Mouse (Mus musculus) CH12.LX (cell line): ENCODE data around the gene Krt26. TPM values are rescaled to one million over a fixed set of nuclear protein-coding genes. Genes with fewer than 3 reads are reported as not detected.

ENCODE experiments used
- DNase-seq: peaks from one replicate; pipeline ENCODE4 v3.0.0-alpha.2; 2013; ENCODE audit errors: extremely low read depth
- H3K27ac ChIP-seq: 2 replicates; pipeline ENCODE4 v1.5.1; 2012; ENCODE audit warnings: low read depth, mild to moderate bottlenecking, control low read depth, moderate library complexity; ENCODE audit not compliant: insufficient read depth
- H3K27me3 ChIP-seq: replicated peaks from 2 replicates; pipeline ENCODE3; 2012; ENCODE audit warnings: inconsistent platforms
- H3K36me3 ChIP-seq, 2 experiments: replicated peaks in 1 of 2; 2 replicates each; pipeline versions ENCODE3 to v1.6.1; 2012; ENCODE audit warnings: inconsistent platforms in 1 of 2, low read length in 1 of 2, mild to moderate bottlenecking in 1 of 2, mixed read lengths in 1 of 2, moderate library complexity in 1 of 2; ENCODE audit not compliant: control insufficient read depth in 1 of 2, insufficient read depth in 1 of 2
- H3K4me1 ChIP-seq, 2 experiments: 2 replicates each; pipeline ENCODE4 v1.6.1; 2012; ENCODE audit warnings: inconsistent platforms in 1 of 2, moderate library complexity in 1 of 2; ENCODE audit not compliant: insufficient read depth in 2 of 2, control insufficient read depth in 1 of 2
- H3K4me2 ChIP-seq: 2 replicates; pipeline ENCODE4 v1.6.1; 2012; ENCODE audit warnings: low read depth, mild to moderate bottlenecking, control low read depth; ENCODE audit not compliant: poor library complexity, insufficient read depth, severe bottlenecking
- H3K4me3 ChIP-seq, 3 experiments: fragments of 150-350 bp in 1 of 3; sonication (generic) in 1 of 3; replicated peaks in 1 of 3; 2 replicates each; pipeline versions ENCODE3 to v1.5.1; 2011 to 2012; ENCODE audit warnings: low read depth in 2 of 3, low read length in 2 of 3, mild to moderate bottlenecking in 2 of 3, moderate library complexity in 2 of 3, control low read depth in 1 of 3, improper control_type of control experiment in 1 of 3, inconsistent platforms in 1 of 3, mixed read lengths in 1 of 3; ENCODE audit not compliant: poor library complexity in 1 of 3
- H3K79me2 ChIP-seq: replicated peaks from 2 replicates; pipeline ENCODE4 v1.6.1; 2012; ENCODE audit warnings: mild to moderate bottlenecking, moderate library complexity; ENCODE audit not compliant: control insufficient read depth, poor library complexity, insufficient read depth, severe bottlenecking; ENCODE audit errors: extremely low read depth
- H3K9ac ChIP-seq: 2 replicates; pipeline ENCODE4 v1.6.1; 2012; ENCODE audit warnings: low read depth, mild to moderate bottlenecking, control low read depth, moderate library complexity; ENCODE audit not compliant: insufficient read depth
- H3K9me3 ChIP-seq: replicated peaks from 2 replicates; pipeline ENCODE3; 2012; ENCODE audit warnings: low read length, inconsistent platforms, mixed read lengths
- CHD2 ChIP-seq: IDR thresholded peaks from 2 replicates; pipeline ENCODE4 v1.6.1; 2011; ENCODE audit warnings: low read length, improper control_type of control experiment
- ELF1 ChIP-seq: IDR thresholded peaks from 2 replicates; pipeline ENCODE4 v1.6.1; 2014; ENCODE audit warnings: low read depth, mild to moderate bottlenecking, inconsistent platforms, low read length, improper control_type of control experiment
- EP300 ChIP-seq: IDR thresholded peaks from 2 replicates; pipeline ENCODE4 v1.6.1; 2011; ENCODE audit warnings: low read length, improper control_type of control experiment
- ETS1 ChIP-seq: conservative IDR thresholded peaks from 2 replicates; pipeline ENCODE4 v1.6.1; 2012; ENCODE audit warnings: low read depth, mild to moderate bottlenecking, inconsistent platforms, low read length, improper control_type of control experiment, moderate library complexity
- MAZ ChIP-seq: IDR thresholded peaks from 2 replicates; pipeline ENCODE4 v1.6.1; 2012; ENCODE audit warnings: low read depth, mild to moderate bottlenecking, inconsistent platforms, low read length, improper control_type of control experiment, moderate library complexity
- MXI1 ChIP-seq: IDR thresholded peaks from 2 replicates; pipeline ENCODE4 v1.6.1; 2011; ENCODE audit warnings: mild to moderate bottlenecking, low read depth, low read length, improper control_type of control experiment
- NELFE ChIP-seq: IDR thresholded peaks from 2 replicates; pipeline ENCODE4 v1.6.1; 2011; ENCODE audit warnings: low read depth, low read length, improper control_type of control experiment
- NRF1 ChIP-seq: IDR thresholded peaks from 2 replicates; pipeline ENCODE4 v1.6.1; 2014; ENCODE audit warnings: low read depth, mild to moderate bottlenecking, inconsistent platforms, low read length, improper control_type of control experiment, moderate library complexity
- POLR2AphosphoS2 ChIP-seq: IDR thresholded peaks from 2 replicates; pipeline ENCODE4 v1.6.1; 2011; ENCODE audit warnings: low read depth, low read length, improper control_type of control experiment
- RAD21 ChIP-seq: IDR thresholded peaks from 2 replicates; pipeline ENCODE4 v1.6.1; 2011; ENCODE audit warnings: low read depth, mild to moderate bottlenecking, low read length, improper control_type of control experiment, moderate library complexity
- SMC3 ChIP-seq: IDR thresholded peaks from 2 replicates; pipeline ENCODE4 v1.6.1; 2011; ENCODE audit warnings: low read depth, low read length, improper control_type of control experiment
- TBP ChIP-seq: conservative IDR thresholded peaks from 2 replicates; pipeline ENCODE4 v1.6.1; 2011; ENCODE audit warnings: low read depth, low read length, improper control_type of control experiment
- TCF12 ChIP-seq: IDR thresholded peaks from 2 replicates; pipeline ENCODE4 v1.6.1; 2014; ENCODE audit warnings: low read depth, mild to moderate bottlenecking, inconsistent platforms, low read length, improper control_type of control experiment
- USF2 ChIP-seq: conservative IDR thresholded peaks from 2 replicates; pipeline ENCODE4 v1.6.1; 2011; ENCODE audit warnings: low read depth, low read length, improper control_type of control experiment
- ZC3H11A ChIP-seq: IDR thresholded peaks from 2 replicates; pipeline ENCODE4 v1.6.1; 2012; ENCODE audit warnings: low read depth, mild to moderate bottlenecking, inconsistent platforms, low read length, improper control_type of control experiment
- ZMIZ1 ChIP-seq: IDR thresholded peaks from 2 replicates; pipeline ENCODE4 v1.6.1; 2012; ENCODE audit warnings: low read depth, mild to moderate bottlenecking, inconsistent platforms, low read length, improper control_type of control experiment
- ZNF384 ChIP-seq: IDR thresholded peaks from 2 replicates; pipeline ENCODE4 v1.6.1; 2012; ENCODE audit warnings: low read depth, low read length, improper control_type of control experiment, inconsistent platforms
- dilution Hi-C: fragments of 300-500 bp; cut with MboI; formaldehyde crosslinking; loops from 2 replicates; pipeline ENCODE4 v1.14.3; 2020; ENCODE audit warnings: low sequenced_read_pairs; ENCODE audit not compliant: extremely low pct_unique_long_range_greater_than_20kb, extremely low pct_ligation_motif_present
- in situ Hi-C: fragments of 300-500 bp; cut with MboI; formaldehyde crosslinking; loops from 3 replicates; pipeline ENCODE4 v1.14.3; 2019; ENCODE audit warnings: low sequenced_read_pairs, low pct_ligation_motif_present, low pct_unique_long_range_greater_than_20kb, mixed read lengths
- polyA plus RNA-seq: library from polyadenylated mRNA; unstranded; fragments of >175 nt; gene quantifications from 2 replicates; pipeline ENCODE4 v1.2.1, GENCODE M21; 2012; ENCODE audit warnings: low read depth; ENCODE audit not compliant: insufficient read length
- total RNA-seq, 2 experiments: library from RNA; depleted of rRNA; stranded (reverse); fragments of 300-350 nt in 1 of 2; fragments of >200 nt in 1 of 2; gene quantifications; 2 replicates each; pipeline ENCODE4 v1.2.3; 2012 to 2014

The Krt26 gene
- total and polyA plus RNA-seq, 3 experiments: not detected

DNA sequence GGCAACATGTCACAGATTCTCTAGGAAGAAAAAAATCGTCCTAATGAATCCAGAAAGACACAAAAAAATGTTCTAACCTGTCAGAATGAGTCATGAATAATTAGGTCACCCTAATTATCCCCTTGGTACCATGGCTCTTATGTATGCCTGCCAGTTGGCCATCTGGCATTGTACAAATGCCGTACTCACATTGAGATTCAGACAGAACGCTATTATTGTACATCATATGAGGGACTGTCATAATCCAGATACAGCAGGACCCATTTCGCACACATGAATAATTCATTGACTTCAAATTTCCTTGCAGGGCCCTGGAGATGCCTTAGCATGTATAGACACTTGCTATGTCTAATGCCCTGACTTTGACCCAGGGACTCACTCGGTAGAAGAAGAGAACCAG lies 53.8 kb downstream of the Krt26 start:
- dilution Hi-C loops (no loop called here), in situ Hi-C loops (no loop called here)
- Histone ChIP-seq H3K27me3 (no peaks in the 10 kb centered on the region), H3K9me3 (no peaks in the 10 kb centered on the region), H3K4me3 (no peak overlapping the region), H3K4me2 (no peak overlapping the region), H3K27ac (no peak overlapping the region), H3K9ac (no peak overlapping the region), H3K4me1 (peaks cover 8 to 10% of the 10 kb centered on the region in 2 experiments), H3K36me3 (no peaks in the 10 kb centered on the region)
- no peak for DNase-seq
- TF ChIP-seq CHD2 (no peak), ETS1 (no peak), TCF12 (no peak), ZMIZ1 (no peak), NRF1 (no peak), MXI1 (no peak), RAD21 (no peak), ZNF384 (no peak), MAZ (no peak)
- TF ChIP-seq, all 38 proteins: peak for 0
- H3K79me2 ChIP-seq: no peaks in the 10 kb centered on the region

DNA sequence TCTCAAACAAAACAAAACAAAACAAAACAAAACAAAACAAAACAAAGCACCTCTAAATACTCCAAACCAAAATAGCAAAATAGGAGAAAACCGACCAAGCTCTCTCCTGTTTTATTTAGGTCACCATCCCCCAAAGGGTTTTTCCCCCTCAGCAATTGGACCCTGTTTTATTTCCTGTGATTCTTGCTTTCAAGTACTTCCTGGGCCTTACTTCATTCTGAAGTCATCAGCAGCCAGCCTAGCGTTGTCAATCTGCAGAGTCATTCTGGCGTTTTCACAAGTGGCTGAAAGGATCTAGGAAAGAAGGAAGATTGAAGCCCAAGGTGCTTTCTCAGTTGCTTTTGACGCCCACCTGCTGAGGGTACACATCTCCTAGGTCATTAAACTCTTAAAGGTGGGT lies 54.4 kb downstream of the Krt26 start:
- peak; percentile 18 for DNase-seq
- in situ Hi-C loops (no loop called here), dilution Hi-C loops (no loop called here)
- Histone ChIP-seq H3K36me3 (no peaks in the 10 kb centered on the region), H3K27ac (no peak overlapping the region), H3K9ac (no peak overlapping the region), H3K4me1 (peaks cover 8 to 10% of the 10 kb centered on the region in 2 experiments), H3K4me2 (no peak overlapping the region), H3K4me3 (no peak overlapping the region), H3K27me3 (no peaks in the 10 kb centered on the region), H3K9me3 (no peaks in the 10 kb centered on the region), H3K79me2 (no peaks in the 10 kb centered on the region)
- TF ChIP-seq ELF1 (peak; percentile 22; the same call in 1 of the 2 replicates), CHD2 (no peak)

DNA sequence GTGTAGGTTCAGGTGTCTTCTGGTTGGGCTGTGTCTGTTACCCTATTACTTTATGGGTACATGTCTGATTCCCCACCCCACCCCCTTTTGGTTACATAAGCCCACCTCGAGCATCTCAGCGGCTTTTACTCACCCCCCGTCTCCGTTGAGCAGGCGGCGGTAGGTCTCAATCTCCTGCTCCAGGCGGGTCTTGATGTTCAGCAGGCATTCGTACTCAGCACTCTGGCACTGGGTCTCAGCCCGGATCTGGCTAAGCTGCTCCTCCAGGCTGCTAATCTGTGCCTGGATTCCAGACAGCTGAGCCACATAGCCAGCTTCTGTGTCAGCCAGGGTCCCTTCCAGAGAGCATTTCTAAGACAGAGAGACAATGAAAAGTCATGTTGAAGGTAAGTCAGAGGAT lies 56.6 kb downstream of the Krt26 start:
- Histone ChIP-seq H3K4me1 (peaks cover 4 to 10% of the 10 kb centered on the region in 2 experiments; a peak in 2 of 4 replicates), H3K79me2 (no peaks in the 10 kb centered on the region), H3K36me3 (no peaks in the 10 kb centered on the region), H3K4me3 (no peak overlapping the region), H3K9me3 (no peaks in the 10 kb centered on the region), H3K9ac (no peak overlapping the region), H3K4me2 (no peak overlapping the region), H3K27me3 (peaks cover 2% of the 10 kb centered on the region), H3K27ac (no peak overlapping the region)
- dilution Hi-C loops: no loop called here
- in situ Hi-C loops: no loop called here
- TF ChIP-seq TBP (no peak), POLR2AphosphoS2 (no peak), EP300 (no peak), SMC3 (no peak), ZC3H11A (no peak), USF2 (no peak), NRF1 (no peak), ETS1 (no peak), NELFE (no peak)
- DNase-seq: no peak
